Mouse (Mus musculus) liver, postnatal 0 days (tissue): Measurements from ENCODE around the gene Bzw2.

Experiments
- CTCF ChIP-seq: sonication (generic); IDR thresholded peaks from 2 replicates; pipeline ENCODE4 v1.5.1; 2016; ENCODE audit warnings: antibody characterized with exemption, low read depth
- EP300 ChIP-seq: IDR thresholded peaks from 2 replicates; pipeline ENCODE4 v1.6.1; 2016; ENCODE audit warnings: antibody characterized with exemption, low read depth, mild to moderate bottlenecking

- TF ChIP-seq CTCF (no peak), EP300 (no peak)
Measured at GRCm38 (mm10) chr12:36150265-36150664, 7.6 kb downstream of the Bzw2 start.
